Mouse (Mus musculus) small intestine, adult 2 months (tissue): Measurements from ENCODE around the gene Klc1.

Experiments
- CTCF ChIP-seq: fragments of 200-500 bp; IDR thresholded peaks from 2 replicates; pipeline ENCODE4 v1.5.1; 2012; ENCODE audit warnings: low read depth, mild to moderate bottlenecking, control low read depth, inconsistent platforms, low read length, moderate library complexity, mixed read lengths; ENCODE audit not compliant: insufficient replicate concordance, insufficient read length; ENCODE audit errors: extremely low read depth
- POLR2A ChIP-seq: fragments of 200-500 bp; IDR thresholded peaks from 2 replicates; pipeline ENCODE4 v1.6.1; 2012; ENCODE audit warnings: low read depth, mild to moderate bottlenecking, control low read depth, inconsistent platforms, low read length, moderate library complexity

DNA sequence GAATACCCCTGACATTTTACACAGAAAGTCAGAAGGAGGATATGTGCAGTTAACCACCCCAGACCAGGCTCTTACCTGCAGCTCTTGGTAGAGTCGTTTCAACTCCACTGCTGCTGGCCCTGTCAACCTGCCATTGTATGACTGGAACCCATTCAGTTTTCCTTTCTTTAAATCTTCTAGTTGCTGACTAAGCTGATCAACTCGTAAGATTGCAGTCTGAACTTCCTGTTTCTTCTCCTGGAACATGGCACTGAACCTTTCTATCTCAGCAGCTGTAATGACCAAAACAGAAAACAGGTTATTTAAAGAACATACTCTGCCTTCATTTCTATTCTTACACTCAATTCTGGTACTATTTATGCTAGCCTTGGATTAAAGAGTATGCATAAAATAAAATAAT, 84.8 kb downstream of the Klc1 start:
- no peak for TF ChIP-seq CTCF
- TF ChIP-seq POLR2A: no peak
